Mouse (Mus musculus) intestine, postnatal 0 days (tissue): Measurements from ENCODE around the gene Hexim1. TPM values are rescaled to one million over a fixed set of nuclear protein-coding genes. Genes with fewer than 3 reads are reported as not detected.

Experiments used
- ATAC-seq: fragments of 200-750 bp; cut with Nextera tagmentation; 2 replicates; pipeline ENCODE4 v1.8.0; 2017; ENCODE audit warnings: mild to moderate bottlenecking, moderate TSS enrichment, moderate library complexity
- H3K27ac ChIP-seq: fragments of 300-500 bp; sonication (generic); 2 replicates; pipeline ENCODE4 v1.5.1; 2014; ENCODE audit warnings: mild to moderate bottlenecking, low read depth, low read length, moderate library complexity
- H3K27me3 ChIP-seq: fragments of 300-500 bp; sonication (generic); replicated peaks from 2 replicates; pipeline ENCODE4 v1.6.1; 2014; ENCODE audit warnings: low read length, mixed read lengths; ENCODE audit not compliant: control insufficient read depth, insufficient read depth
- H3K36me3 ChIP-seq: fragments of 300-500 bp; sonication (generic); 2 replicates; pipeline ENCODE4 v1.6.1; 2014; ENCODE audit warnings: mild to moderate bottlenecking, moderate library complexity; ENCODE audit not compliant: control insufficient read depth, insufficient read depth
- H3K4me1 ChIP-seq: fragments of 300-500 bp; sonication (generic); replicated peaks from 2 replicates; pipeline ENCODE4 v1.6.1; 2014; ENCODE audit warnings: antibody characterized with exemption, low read length, mixed read lengths; ENCODE audit not compliant: control insufficient read depth, insufficient read depth
- H3K4me2 ChIP-seq: fragments of 300-500 bp; sonication (generic); replicated peaks from 2 replicates; pipeline ENCODE4 v1.6.1; 2014; ENCODE audit warnings: low read depth, mild to moderate bottlenecking, moderate library complexity
- H3K4me3 ChIP-seq: fragments of 300-500 bp; sonication (generic); 2 replicates; pipeline ENCODE4 v1.5.1; 2014; ENCODE audit warnings: low read depth, low read length
- H3K9ac ChIP-seq: fragments of 300-500 bp; sonication (generic); 2 replicates; pipeline ENCODE4 v1.6.1; 2014; ENCODE audit warnings: mild to moderate bottlenecking, low read depth, low read length
- H3K9me3 ChIP-seq: fragments of 300-500 bp; sonication (generic); 2 replicates; pipeline ENCODE4 v1.6.1; 2016; ENCODE audit warnings: mixed run types; ENCODE audit not compliant: control insufficient read depth
- CTCF ChIP-seq: sonication (generic); IDR thresholded peaks from 2 replicates; pipeline ENCODE4 v1.5.1; 2016; ENCODE audit warnings: low read depth, mild to moderate bottlenecking, control low read depth, antibody characterized with exemption, moderate library complexity
- WGBS: fragments of 180-500 bp; shearing (Covaris S2); extraction: QIAGEN DNeasy Blood & Tissue Kit; methylation state at CpG from one replicate; pipeline ENCODE4 v1.1.7; 2014; 5-methylcytosine and 5-hydroxymethylcytosine counted together
- polyA plus RNA-seq: library from polyadenylated mRNA; unstranded; fragments of >200 nt; fragmentation: Nextera tagmentation; extraction: Ambion mirVana; gene quantifications from 2 replicates; pipeline ENCODE4 v1.2.1, GENCODE M21; 2015

Gene Hexim1
- polyA plus RNA-seq, 1 experiment from 2014 or later, result 4.6 TPM

- Histone ChIP-seq H3K27ac (no peak overlapping the region), H3K9ac (peak overlapping the region; percentile 52), H3K4me2 (peak overlapping the region; percentile 93), H3K36me3 (0 out of 2 replicates have a peak, but pooled peaks cover 11% of the 10 kb centered on the region), H3K27me3 (peaks cover 16% of the 10 kb centered on the region; the same call in 1 of the 2 replicates), H3K9me3 (no peaks in the 10 kb centered on the region), H3K4me3 (peak overlapping the region; percentile 49), H3K4me1 (peaks cover 29% of the 10 kb centered on the region)
- ATAC-seq, result no peak; the same call in 1 of the 2 replicates
- WGBS, result 2% methylated on average over 30 of the region's 30 CpGs
- no peak for TF ChIP-seq CTCF
Measured at GRCm38 (mm10) chr11:103101866-103102501, 14.0 kb upstream of the Hexim1 start.

GRCm38 (mm10) chr11:103102725-103103349, 13.2 kb upstream of the Hexim1 start:
- peaks cover 24% of the 10 kb centered on the region for H3K4me1 ChIP-seq
- peaks cover 11% of the 10 kb centered on the region; the same call in 1 of the 2 replicates for H3K36me3 ChIP-seq
- ATAC-seq, result peak; percentile 88
- H3K27ac ChIP-seq, result peak overlapping the region; percentile 11; the same call in 1 of the 2 replicates
- peaks cover 16% of the 10 kb centered on the region; the same call in 1 of the 2 replicates for H3K27me3 ChIP-seq
- H3K4me2 ChIP-seq, result peak overlapping the region; percentile 93
- H3K4me3 ChIP-seq, result peak overlapping the region; percentile 53
- peak; percentile 100 for TF ChIP-seq CTCF
- no peaks in the 10 kb centered on the region for H3K9me3 ChIP-seq
- WGBS, result 1% methylated on average over 35 of the region's 35 CpGs
- peak overlapping the region; percentile 35; the same call in 1 of the 2 replicates for H3K9ac ChIP-seq

- 56% methylated on average over 8 of the region's 8 CpGs for WGBS
- Histone ChIP-seq H3K9ac (peak overlapping the region; percentile 35; the same call in 1 of the 2 replicates), H3K4me3 (peak overlapping the region; percentile 53), H3K36me3 (peaks cover 11% of the 10 kb centered on the region; the same call in 1 of the 2 replicates), H3K27ac (no peak overlapping the region), H3K27me3 (peaks cover 16% of the 10 kb centered on the region; the same call in 1 of the 2 replicates), H3K4me1 (peaks cover 24% of the 10 kb centered on the region), H3K9me3 (no peaks in the 10 kb centered on the region), H3K4me2 (peak overlapping the region; percentile 93)
- ATAC-seq, result no peak
- TF ChIP-seq CTCF, result no peak
Measured at GRCm38 (mm10) chr11:103103621-103104020, 12.4 kb upstream of the Hexim1 start.

GRCm38 (mm10) chr11:103104469-103104868, 11.6 kb upstream of the Hexim1 start:
- H3K4me1 ChIP-seq, result peaks cover 24% of the 10 kb centered on the region
- H3K4me2 ChIP-seq, result peak overlapping the region; percentile 93
- H3K9me3 ChIP-seq, result no peaks in the 10 kb centered on the region
- no peak for TF ChIP-seq CTCF
- H3K27me3 ChIP-seq, result peaks cover 16% of the 10 kb centered on the region; the same call in 1 of the 2 replicates
- H3K9ac ChIP-seq, result peak overlapping the region; percentile 26; the same call in 1 of the 2 replicates
- peak; percentile 27 for ATAC-seq
- peaks cover 11% of the 10 kb centered on the region; the same call in 1 of the 2 replicates for H3K36me3 ChIP-seq
- WGBS, result 39% methylated on average over 7 of the region's 7 CpGs
- H3K4me3 ChIP-seq, result no peak overlapping the region
- H3K27ac ChIP-seq, result peak overlapping the region; percentile 71

GRCm38 (mm10) chr11:103105180-103105725, 10.8 kb upstream of the Hexim1 start:
- H3K27me3 ChIP-seq, result peaks cover 12% of the 10 kb centered on the region; the same call in 1 of the 2 replicates
- H3K27ac ChIP-seq, result peak overlapping the region; percentile 71; the same call in 1 of the 2 replicates
- no peak; the same call in 1 of the 2 replicates for ATAC-seq
- TF ChIP-seq CTCF, result no peak
- peaks cover 24% of the 10 kb centered on the region for H3K4me1 ChIP-seq
- peak overlapping the region; percentile 93 for H3K4me2 ChIP-seq
- 0 out of 2 replicates have a peak overlapping the region, but pooled peaks have one; percentile 2 for H3K4me3 ChIP-seq
- H3K36me3 ChIP-seq, result peaks cover 11% of the 10 kb centered on the region; the same call in 1 of the 2 replicates
- WGBS, result 40% methylated on average over 14 of the region's 14 CpGs
- peak overlapping the region; percentile 26; the same call in 1 of the 2 replicates for H3K9ac ChIP-seq
- H3K9me3 ChIP-seq, result no peaks in the 10 kb centered on the region

GRCm38 (mm10) chr11:103105810-103106209, 10.2 kb upstream of the Hexim1 start:
- no peak overlapping the region for H3K4me3 ChIP-seq
- WGBS, result 92% methylated on average over 6 of the region's 6 CpGs
- ATAC-seq, result no peak
- no peak for TF ChIP-seq CTCF
- H3K36me3 ChIP-seq, result peaks cover 11% of the 10 kb centered on the region; the same call in 1 of the 2 replicates
- peaks cover 6% of the 10 kb centered on the region; the same call in 1 of the 2 replicates for H3K27me3 ChIP-seq
- peaks cover 24% of the 10 kb centered on the region for H3K4me1 ChIP-seq
- H3K9me3 ChIP-seq, result no peaks in the 10 kb centered on the region
- H3K9ac ChIP-seq, result no peak overlapping the region
- H3K27ac ChIP-seq, result peak overlapping the region; percentile 54; the same call in 1 of the 2 replicates
- peak overlapping the region; percentile 93 for H3K4me2 ChIP-seq
